Mouse (Mus musculus): Measurements from ENCODE around the gene Mpeg1.

- TF ChIP-seq FLI1 (IDR thresholded peaks at IDR 0.05; ENCODE audit: low read length), result no peak
- TF ChIP-seq GATA1 (IDR thresholded peaks at IDR 0.05; ENCODE audit: borderline replicate concordance, low read length), result no peak
Observed at GRCm38 (mm10) chr19:12496241-12496640, 35.7 kb downstream of the Mpeg1 start.

All from megakaryocyte, embryonic 14.5 days (primary cell).